Mouse (Mus musculus) liver, adult 2 months (tissue): Measurements from ENCODE around the gene Acvr1b.

ENCODE experiments used
- CTCF ChIP-seq: fragments of 200-500 bp; IDR thresholded peaks from 2 replicates; pipeline ENCODE4 v1.5.1; 2011; ENCODE audit warnings: low read depth, low read length, control low read depth
- POLR2A ChIP-seq: fragments of 200-500 bp; IDR thresholded peaks from 2 replicates; pipeline ENCODE4 v1.6.1; 2011; ENCODE audit warnings: low read length, control low read depth; ENCODE audit not compliant: insufficient read depth; ENCODE audit errors: extremely low read depth

DNA sequence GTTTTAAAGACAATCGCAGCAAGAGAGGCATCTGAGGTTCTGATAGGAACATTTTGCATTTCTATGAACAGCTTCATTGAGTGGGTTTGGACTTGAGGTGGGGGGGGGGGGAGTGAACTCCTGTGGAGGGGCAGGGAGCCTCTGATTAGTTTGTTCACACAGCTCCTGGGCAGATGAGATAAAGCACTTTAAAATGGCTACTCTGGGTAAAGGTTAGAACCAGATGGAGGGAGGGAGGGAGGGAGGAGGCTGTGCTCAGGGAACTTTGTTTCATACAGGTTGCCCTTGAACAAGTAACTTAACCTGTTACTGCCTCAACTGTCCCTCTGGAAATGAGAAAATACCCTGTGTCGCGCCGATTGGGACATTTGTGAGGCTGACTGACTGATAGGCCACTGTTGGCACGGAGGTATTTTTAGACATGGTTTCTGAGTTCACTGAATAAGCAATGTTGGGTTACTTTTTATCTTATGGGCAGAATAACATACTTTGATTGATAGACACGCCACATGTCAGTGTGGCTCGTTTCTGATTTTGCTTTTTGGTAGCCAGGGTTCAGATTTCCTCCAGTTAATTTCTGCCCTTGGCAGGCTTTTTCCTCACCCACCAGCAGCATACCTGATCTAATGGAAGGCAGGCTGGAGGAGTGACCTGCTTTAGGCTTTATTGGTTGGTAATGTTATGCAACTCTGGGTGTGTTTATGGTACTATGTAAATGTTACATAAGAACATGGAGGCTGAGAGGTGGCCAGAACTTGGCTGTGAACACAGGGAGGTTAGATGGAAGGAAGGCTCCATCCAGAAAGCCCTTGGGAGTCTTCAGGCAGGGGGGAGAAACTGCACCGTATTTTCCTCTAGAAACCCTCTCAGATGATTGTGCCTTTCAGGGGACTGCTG lies 3.2 kb downstream of the Acvr1b start:
- no peak for TF ChIP-seq CTCF
- TF ChIP-seq POLR2A: no peak
